Mouse (Mus musculus) right cerebral cortex, adult 18-20 months (tissue): ENCODE measurements around the gene Cd2ap.
"Not testable (repeated sequence)": the region's sequence is repeated elsewhere in the genome, so short reads cannot be mapped to it uniquely, and the experiment has no call there.

Experiments
- DNase-seq: peaks from one replicate; pipeline ENCODE4 v3.0.0; 2022; ENCODE audit warnings: mixed read lengths

Cd2ap gene

GRCm38 (mm10) chr17:42876001-42876903, at the start of gene Cd2ap:
TSS of gene Cd2ap (minus strand) at chr17:42876665.
- DNase-seq: peak; percentile 95

- no peak for DNase-seq
These were observed 48.3 kb upstream of the Cd2ap start for GRCm38 (mm10) chr17:42924731-42925130.

DNA sequence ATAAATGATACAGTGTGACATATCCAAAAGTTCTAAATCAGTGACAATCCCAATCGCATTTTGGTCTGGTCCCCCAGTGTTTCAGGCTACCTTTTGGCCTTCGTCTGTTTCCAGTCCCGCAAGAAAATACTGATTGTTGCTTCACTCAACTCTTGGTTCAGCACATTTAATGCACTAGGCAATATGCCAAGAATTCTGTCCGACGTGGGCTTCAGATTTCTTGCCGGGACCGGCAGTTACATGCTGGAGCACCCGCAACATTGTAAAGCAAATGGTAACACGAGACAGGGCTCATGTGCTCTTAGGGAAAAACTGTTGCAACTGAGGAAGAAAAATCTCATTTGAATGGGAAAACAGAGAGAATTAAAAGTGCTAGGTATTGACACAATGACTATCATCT, 42.3 kb upstream of the Cd2ap start:
- DNase-seq: no peak

DNA sequence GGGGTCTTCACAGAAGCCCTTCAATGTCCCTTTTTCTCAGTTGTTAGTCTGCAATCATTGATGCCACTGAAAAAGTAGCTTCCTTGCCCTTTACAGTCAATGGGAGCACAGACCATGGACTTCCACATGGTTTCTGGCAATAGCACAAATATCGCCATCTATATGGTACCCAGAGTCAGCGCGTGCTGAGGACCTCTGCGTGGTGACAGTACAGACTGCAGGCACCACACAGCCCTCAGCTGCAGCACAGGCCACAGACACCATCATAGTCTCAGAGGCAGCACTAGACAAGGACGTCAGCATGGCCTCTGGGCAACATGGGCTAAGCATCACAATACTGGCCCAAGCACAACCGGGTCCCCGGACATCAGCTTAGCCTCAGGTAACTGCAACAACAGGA, 38.3 kb upstream of the Cd2ap start:
- no peak for DNase-seq

GRCm38 (mm10) chr17:42912193-42912592, 35.7 kb upstream of the Cd2ap start:
- DNase-seq: no peak

- DNase-seq: no peak
These were observed 34.0 kb upstream of the Cd2ap start for GRCm38 (mm10) chr17:42910476-42910875.

DNA sequence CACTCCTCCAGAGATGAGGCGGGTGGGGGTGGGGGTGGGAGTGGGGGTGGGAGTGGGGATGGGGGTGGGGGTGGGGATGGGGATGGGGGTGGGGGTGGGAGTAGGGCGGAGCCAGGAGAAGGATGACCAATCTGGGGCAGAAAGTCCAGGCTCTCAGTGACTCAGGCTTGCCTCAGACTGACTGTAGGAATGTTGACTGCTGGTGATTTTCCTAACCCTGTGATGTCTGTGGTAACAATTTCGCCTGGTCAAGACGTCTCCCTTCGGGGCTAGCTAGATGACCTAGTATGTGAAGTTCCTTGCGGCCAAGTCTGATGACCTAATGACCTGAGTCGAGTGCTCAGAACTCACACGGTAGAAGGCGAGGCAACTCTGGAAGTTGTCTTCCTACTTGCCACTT, 32.9 kb upstream of the Cd2ap start:
- DNase-seq: no peak

- DNase-seq: no peak
These were observed 32.4 kb upstream of the Cd2ap start for GRCm38 (mm10) chr17:42908744-42909370.

GRCm38 (mm10) chr17:42908136-42908535, 31.7 kb upstream of the Cd2ap start:
- DNase-seq: no peak

DNA sequence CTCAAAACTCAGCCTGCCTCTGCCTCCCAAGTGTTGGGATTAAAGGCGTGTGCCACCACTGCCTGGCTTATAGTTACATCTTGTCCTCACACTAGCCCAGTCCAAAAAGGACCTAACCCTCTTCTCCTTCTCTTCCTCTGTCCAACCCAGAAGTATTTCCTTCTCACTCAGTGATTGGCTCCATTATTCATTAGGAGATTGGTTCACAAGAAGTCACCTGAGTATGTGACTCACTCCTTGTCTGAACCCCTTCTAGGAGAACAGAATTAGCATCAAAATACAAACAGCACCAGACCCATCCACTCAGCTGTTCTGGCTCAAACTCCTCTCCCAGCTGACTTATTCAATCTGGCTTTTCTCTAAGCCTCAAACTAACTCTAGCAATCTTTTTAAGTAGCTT, 30.0 kb upstream of the Cd2ap start:
- DNase-seq: not testable (repeated sequence)

- no peak for DNase-seq
These were observed 29.5 kb upstream of the Cd2ap start for GRCm38 (mm10) chr17:42905919-42906318.

DNA sequence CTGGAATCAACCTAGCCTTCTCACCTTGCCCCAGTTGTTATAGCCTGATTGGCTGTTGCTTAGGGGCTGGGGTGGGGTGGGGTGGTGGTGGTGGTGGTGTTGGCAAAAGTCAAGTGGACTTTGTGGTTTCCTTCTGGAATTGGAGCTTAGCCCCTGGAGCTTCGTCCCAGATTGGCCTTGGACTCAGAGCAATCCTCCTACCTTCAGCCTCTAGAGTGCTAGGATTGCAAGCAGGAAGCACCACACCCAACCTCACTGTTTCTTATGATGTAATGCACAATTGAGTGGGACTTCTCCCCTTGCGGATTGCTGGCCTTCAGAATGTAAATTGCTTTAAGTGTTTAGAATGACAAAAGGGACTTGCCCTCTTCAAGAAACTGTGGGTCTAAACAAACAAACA, 24.3 kb upstream of the Cd2ap start:
- no peak for DNase-seq

DNA sequence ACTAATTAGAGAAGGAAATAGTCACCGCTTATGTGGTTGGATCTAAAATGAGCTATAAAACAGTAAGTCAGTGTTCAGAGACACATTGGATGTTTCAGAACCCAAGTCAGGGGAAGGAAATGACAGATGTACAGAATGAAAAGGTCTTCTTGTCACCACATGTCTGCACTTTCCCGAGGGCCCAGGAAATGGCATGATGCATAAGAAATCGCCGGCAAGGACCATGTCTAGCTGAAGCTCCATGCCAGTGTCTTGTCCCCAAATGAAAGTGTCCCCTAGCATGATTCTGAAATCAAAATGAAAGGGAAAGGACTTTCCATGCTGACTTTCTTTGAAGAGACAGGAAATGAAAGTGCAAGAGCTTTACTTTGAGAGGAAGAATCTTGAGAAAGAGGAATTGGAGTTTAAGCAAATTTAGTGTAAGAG, 10.8 kb upstream of the Cd2ap start:
- no peak for DNase-seq

GRCm38 (mm10) chr17:42885091-42885501, 8.6 kb upstream of the Cd2ap start:
- no peak for DNase-seq

- no peak for DNase-seq
These were observed 7.9 kb upstream of the Cd2ap start for GRCm38 (mm10) chr17:42884382-42884781.

- no peak for DNase-seq
These were observed 7.3 kb upstream of the Cd2ap start for GRCm38 (mm10) chr17:42883769-42884168.

- peak; percentile 78 for DNase-seq
These were observed 6.8 kb upstream of the Cd2ap start for GRCm38 (mm10) chr17:42883315-42883714.

GRCm38 (mm10) chr17:42882873-42883272, 6.4 kb upstream of the Cd2ap start:
- no peak for DNase-seq

GRCm38 (mm10) chr17:42876904-42877425, 500 bp upstream of the Cd2ap start:
- DNase-seq: no peak

GRCm38 (mm10) chr17:42875571-42876000, 879 bp downstream of the Cd2ap start:
- peak; percentile 18 for DNase-seq

DNA sequence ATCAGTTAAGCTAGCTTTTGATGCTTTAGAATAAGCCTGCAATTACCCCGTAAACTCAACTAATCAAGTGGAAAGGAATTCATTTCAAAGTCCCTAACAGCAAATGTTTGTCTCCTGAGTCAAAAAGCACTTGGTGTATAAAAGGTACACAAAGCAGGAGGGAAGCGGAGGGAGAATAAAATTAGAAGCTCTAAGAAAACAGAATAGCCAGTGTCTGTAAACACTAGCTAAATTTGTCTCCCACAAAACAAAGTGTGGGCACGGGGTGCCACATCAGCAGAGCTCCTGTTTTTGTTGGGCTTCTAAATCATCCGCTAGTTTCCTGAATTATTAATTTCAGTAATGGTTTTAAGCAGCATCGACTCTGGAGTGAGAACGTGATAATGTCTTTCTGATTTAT, 1.4 kb downstream of the Cd2ap start:
- no peak for DNase-seq

DNA sequence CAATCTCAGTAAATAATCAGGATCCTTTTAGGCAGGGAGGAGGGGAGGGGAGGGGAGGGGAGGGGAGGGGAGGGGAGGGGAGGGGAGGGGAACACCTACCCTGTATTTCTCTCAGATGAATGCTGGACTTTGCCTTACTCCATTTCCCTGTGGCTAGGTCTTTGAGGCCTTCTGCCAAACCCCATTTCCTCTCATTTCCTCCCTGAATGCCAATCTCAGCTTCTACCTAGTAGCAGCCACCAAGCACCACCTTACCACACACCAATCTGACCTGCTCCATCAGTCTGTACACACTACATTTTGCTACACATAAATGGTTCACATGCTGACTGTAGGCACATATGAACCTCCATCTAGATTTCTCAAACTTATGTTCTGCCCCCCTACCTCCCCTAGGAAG, 6.0 kb downstream of the Cd2ap start:
- DNase-seq: no peak

DNA sequence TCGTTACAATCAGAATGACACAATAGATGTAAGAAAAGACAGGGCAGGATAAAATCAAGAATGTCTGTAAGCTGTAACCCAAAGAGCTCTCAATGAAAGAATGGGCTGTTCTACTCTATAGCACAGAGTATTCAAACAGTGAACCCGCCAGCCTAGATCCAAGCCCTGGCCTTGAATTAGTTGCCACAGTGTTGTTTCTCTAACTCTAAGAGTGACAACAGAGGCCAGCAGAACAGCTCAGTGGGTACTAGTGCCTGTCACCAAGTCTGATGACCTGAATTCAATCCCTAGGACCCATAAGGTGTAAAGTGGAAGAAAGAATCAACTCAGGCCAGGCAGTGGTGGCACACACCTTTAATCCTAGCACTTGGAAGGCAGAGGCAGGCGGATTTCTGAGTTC, 13.3 kb downstream of the Cd2ap start:
- DNase-seq: no peak

GRCm38 (mm10) chr17:42860370-42860769, 16.1 kb downstream of the Cd2ap start:
- no peak for DNase-seq
